Mouse (Mus musculus) myocyte (in vitro differentiated cells): ENCODE data around the gene Sept5.

Experiments
- CEBPB ChIP-seq: IDR thresholded peaks from 2 replicates; pipeline ENCODE4 v1.6.1; 2011; ENCODE audit warnings: mild to moderate bottlenecking, moderate library complexity; ENCODE audit not compliant: poor library complexity, insufficient read depth, severe bottlenecking
- MAX ChIP-seq: IDR thresholded peaks from one replicate; pipeline ENCODE4 v1.6.1; 2011; ENCODE audit warnings: low read depth, mild to moderate bottlenecking, control low read depth
- MYOD1 ChIP-seq, 3 experiments: IDR thresholded peaks; one replicate each; pipeline ENCODE4 v1.6.1; 2011; ENCODE audit warnings: control low read depth in 2 of 3, low read depth in 2 of 3, mild to moderate bottlenecking in 2 of 3, moderate library complexity in 1 of 3; ENCODE audit not compliant: insufficient read length in 2 of 3, control insufficient read depth in 1 of 3
- POLR2A ChIP-seq: IDR thresholded peaks from one replicate; pipeline ENCODE4 v1.6.1; 2011; ENCODE audit warnings: low read depth, mild to moderate bottlenecking, control low read depth, moderate library complexity; ENCODE audit not compliant: insufficient read length
- POLR2AphosphoS2 ChIP-seq: IDR thresholded peaks from one replicate; pipeline ENCODE4 v1.6.1; 2011; ENCODE audit warnings: low read depth, control low read depth; ENCODE audit not compliant: insufficient read length
- SRF ChIP-seq: IDR thresholded peaks from one replicate; pipeline ENCODE4 v1.6.1; 2011; ENCODE audit warnings: low read depth; ENCODE audit not compliant: control insufficient read depth, insufficient read length
- TCF12 ChIP-seq: IDR thresholded peaks from one replicate; pipeline ENCODE4 v1.6.1; 2011; ENCODE audit warnings: mild to moderate bottlenecking, control low read depth; ENCODE audit not compliant: poor library complexity, insufficient read depth, severe bottlenecking
- USF1 ChIP-seq: IDR thresholded peaks from one replicate; pipeline ENCODE4 v1.6.1; 2011; ENCODE audit warnings: low read depth, mild to moderate bottlenecking, control low read depth, moderate library complexity

DNA sequence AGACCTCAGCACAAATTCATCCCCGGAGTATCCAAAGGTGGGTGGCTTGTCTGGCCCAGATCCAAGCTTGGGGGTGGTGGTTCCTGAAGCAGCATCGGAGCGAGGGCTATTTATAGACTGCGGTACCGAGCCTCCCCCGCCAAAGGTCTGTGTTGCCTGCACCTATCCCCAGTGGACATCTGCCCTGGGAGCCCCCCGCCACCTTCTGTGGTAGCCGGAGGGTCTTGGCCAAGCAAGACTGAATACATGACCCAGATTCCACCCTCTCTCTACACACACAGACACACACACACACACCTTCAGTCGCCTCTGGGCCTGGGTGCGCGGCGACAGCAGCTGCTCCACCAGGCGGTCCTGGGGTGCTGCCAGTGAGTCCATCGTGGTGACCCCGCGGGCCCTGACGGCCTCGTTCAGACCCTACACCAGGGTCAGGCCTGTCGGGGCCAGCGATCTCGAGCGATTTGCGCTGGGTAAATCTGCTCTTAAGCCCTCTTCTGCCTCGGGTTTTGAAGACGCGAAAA lies 3.9 kb downstream of the Sept5 start:
- no peak for TF ChIP-seq SRF
- TF ChIP-seq TCF12 = no peak
- peak in 1 of 3 experiments; percentile 15 for TF ChIP-seq MYOD1 (IDR thresholded peaks at IDR 0.05; ENCODE audit: control insufficient read depth in 1 of 3, insufficient read length in 2 of 3, low read depth in 2 of 3)
- no peak for TF ChIP-seq POLR2A
- TF ChIP-seq MAX = no peak
- TF ChIP-seq CEBPB = no peak
- no peak for TF ChIP-seq POLR2AphosphoS2
- no peak for TF ChIP-seq USF1
